Mouse (Mus musculus): ENCODE data around the gene Carf.
"Not testable (repeated sequence)": the region's sequence is repeated elsewhere in the genome, so short reads cannot be mapped to it uniquely, and the experiment has no call there.

Carf gene

DNA sequence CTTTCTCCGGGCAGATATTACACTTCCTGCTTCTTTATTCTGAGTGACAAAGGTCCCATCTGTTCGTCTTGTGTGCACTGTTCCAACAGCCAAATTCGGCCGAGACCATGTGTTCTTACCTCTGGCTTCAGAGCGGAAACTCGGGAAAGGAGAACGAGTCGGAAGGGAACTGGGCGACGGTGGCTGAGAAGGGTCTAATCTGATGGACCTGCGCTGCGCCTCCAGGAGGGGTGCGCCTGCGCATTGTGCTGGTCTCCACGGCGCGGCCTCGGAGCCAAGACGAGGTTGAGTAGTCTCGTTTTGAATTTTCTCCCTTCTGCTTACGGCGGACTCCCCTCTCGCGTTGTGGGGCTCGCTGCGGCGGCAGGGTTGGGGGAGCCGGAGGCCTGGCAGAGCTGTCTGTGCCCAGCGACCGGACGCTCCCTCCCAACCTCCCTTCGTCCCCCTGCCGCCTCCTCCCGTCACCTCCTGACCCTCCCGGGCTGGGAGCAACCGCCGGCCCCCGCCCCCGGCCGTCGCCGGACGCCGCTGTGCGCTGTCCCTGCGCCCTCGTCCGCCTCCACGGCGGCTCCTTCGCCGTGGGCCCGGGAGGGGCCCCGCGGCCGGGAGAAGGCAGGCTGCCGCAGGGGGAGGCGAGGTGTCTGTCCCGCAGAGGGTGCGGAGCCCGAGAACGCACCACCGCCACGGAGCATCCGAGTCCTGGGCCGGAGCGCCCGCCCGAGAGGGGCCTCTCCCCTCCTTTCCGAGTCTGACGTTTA is at the start of gene Carf, which contains the start of gene Wdr12:
Gene Carf (plus strand): TSS at position 224 of the 758 bp plus-strand sequence.
Gene Wdr12 (minus strand): TSS at position 622 of the 758 bp plus-strand sequence.
- peak; percentile 89 for DNase-seq (ENCODE audit: low spot score)

DNA sequence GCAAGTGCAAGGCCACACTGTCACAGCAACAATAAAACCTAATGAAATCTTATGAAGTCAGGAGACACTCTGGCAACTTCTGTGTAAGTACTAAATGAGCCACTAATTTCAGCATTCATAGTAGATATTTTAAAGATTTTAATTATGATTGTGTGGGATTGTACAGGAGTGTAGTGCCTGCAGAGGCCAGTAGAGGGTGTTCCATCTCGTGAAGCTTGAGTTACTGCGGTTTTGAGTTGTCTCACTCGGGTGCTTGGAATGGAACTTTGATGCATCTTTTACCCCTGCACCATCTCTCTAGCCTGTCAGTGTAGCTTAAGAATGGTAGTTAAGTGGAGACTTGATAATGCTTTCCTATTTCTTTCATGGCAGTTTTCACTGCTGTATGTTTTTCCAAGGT is 43.4 kb upstream of the Carf start:
- no peak for DNase-seq (ENCODE audit: low spot score)

DNA sequence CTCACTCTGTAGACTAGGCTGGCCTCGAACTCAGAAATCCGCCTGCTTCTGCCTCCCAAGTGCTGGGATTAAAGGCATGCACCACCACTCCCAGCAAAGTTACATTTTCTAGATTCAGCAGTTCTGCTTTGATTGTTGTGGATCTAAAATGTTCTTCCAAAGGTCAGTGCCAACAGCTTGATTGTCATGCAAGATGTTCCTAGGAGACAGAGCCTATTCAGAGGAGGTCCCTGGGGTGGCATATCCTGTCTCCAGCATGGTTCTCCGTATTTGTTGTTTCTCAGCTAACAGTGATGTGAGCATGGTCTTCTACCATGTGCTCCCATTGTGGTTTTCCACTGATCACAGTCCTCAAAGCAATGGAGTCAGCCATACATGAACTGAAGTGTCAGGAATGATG is 41.7 kb upstream of the Carf start:
- DNase-seq (ENCODE audit: low spot score): no peak

DNA sequence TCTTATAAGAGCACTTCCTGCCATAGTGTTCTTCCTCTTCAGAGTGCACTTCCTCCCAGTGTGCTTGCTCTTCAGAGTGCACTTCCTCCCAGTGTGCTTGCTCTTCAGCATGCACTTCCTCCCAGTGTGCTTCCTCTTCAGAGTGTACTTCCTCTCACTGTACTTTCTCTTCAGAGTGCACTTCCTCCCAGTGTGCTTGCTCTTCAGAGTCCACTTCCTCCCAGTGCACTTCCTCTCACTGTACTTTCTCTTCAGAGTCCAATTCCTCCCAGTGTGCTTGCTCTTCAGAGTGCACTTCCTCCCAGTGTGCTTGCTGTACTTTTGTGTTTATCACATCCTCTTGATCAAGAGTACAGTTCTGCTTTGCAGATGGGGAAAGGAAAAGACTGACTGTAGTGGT is 27.3 kb upstream of the Carf start:
- DNase-seq (ENCODE audit: low spot score): not testable (repeated sequence)

DNA sequence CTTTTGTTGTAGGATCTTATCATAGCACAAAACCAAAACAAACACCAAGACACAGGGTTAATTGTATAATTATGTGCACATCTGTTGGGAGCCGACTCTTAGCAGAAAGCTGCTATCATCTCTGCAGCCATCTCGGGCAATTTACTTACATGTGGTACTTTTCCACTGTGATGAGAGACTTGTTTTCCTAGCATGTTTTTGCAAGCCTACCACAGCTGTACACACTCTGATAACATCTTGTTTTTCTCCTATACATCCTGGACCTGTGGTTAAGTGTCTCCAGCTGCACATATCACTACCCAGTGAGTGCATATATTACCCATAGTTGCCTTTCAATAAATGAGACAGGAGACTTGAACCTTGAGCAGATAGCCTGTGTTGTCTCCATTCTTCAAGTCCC is 23.1 kb upstream of the Carf start:
- no peak for DNase-seq (ENCODE audit: low spot score)

DNA sequence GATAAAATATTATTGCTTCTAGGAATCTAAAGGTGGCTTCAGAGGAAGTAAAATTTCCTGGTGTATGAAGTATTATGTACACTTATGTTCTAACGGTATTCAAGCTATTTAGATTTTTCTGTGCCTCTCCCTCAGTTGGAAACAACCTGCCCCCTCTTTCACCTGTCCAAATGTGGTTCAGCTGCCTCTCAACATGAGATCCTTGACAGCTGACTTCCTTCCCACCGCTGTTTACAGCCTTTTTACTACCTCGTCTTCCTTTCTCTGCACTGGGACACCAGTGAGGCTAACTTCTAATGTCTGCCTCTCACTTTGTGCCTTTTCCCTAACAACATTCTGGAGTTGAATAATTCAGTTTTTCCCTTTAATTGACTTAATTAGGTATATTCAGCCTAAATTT is 22.5 kb upstream of the Carf start:
- DNase-seq (ENCODE audit: low spot score): no peak

DNA sequence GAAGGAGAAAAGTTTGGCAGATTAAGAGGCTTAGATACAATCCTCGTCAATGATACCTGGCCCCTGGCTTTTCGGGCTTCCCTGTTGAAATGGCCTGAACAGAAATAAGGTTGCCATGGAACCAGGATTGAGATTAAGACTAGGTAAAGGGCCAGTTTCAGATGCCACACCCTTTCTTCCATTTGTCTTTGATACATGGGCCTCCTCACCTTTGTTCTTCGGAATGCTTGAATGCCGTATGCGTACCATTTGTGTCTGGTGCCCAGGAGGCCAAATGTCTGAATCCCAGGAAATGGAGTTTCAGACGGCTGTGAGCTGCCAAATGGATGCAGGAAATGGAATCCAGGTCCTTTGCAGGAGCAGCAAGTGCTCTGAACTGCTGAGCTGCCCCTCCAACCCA is 21.6 kb upstream of the Carf start:
- no peak for DNase-seq (ENCODE audit: low spot score)

DNA sequence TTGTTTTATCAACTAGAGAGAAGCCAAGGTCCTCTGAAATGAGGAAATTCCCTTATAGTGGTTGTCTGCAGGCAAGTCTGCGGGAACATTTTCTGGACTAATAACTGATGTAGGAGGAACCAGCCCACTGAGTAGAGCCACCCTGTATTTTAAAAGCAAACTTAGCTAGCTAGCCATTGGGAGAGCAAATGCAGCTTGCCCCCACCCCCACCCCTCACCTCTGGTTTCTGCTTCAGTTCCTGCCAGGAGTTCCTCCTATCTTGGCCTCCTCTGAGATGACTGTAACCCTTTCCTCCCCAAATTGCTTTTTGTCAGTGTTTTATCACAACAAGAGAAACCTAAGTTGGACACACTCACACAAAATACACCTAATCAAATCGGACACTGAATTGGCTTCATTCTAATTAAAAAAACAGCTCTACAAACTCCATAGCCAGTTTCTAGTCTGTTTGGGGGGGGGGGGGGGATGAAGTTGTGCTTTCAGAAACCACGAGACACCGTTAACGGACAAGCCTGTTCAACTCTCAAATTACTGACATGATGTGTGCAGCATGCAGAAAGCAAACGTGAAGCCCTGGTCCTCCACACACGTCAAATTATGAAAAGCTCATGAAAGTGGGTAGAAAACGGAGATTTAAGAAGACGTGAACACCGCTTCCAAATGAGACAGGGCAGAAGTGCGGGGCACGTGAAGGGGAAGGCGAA is 1.3 kb upstream of the Carf start:
- no peak for DNase-seq (ENCODE audit: low spot score)

DNA sequence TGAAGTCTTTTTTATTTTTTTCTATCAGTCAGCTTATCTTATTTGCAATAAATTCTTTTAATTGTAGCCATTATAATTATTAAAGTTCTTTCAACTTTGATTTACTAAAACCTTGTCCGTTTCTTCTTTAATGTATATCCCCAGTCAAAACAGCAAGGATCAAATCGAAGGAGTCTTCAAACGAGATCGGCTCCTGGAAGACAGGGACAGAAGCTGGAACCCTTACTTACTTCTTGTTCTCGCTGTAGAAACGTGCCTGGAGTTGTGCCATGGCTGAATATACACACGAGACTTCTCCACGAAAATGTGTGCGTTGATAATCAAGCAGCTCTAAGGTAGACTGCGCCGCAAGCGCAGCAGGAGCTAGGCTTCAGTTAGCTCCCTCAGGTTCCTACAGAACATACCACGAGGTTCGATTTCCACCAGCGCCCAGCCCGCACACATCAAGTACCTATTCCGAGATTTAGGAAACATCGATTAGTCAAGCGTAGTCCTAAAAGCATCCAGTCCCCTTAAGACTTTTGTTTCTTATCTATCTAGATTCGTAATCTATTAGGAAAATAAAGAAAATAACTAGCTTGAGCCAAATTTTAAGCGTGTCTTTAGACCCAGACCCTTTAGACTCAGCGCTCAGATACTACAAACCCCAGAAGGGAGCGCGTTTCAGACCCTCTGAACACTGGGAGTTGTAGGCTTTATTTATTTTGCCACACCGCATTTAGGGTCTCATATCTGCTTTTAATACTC is 597 bp upstream of the Carf start:
- DNase-seq (ENCODE audit: low spot score): peak; percentile 49

DNA sequence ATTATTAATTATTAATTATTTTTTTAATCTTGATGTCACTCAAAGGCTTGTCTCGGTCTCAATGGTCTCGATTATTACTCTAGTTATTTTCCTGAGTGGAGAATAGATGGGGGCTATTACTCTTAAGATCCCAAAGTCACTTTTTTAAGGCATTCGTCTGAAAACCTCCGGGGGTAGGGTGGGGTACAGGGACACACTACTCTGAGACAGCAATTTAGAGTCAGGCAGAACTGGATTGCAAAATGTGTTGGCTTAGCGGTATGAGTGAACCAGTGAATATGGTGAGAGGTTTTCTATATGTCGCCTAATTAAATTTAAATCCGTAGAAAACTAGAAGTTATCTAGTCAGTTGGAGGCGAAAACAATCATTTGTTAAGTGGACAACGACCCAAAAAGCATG is 792 bp downstream of the Carf start:
- no peak for DNase-seq (ENCODE audit: low spot score)

DNA sequence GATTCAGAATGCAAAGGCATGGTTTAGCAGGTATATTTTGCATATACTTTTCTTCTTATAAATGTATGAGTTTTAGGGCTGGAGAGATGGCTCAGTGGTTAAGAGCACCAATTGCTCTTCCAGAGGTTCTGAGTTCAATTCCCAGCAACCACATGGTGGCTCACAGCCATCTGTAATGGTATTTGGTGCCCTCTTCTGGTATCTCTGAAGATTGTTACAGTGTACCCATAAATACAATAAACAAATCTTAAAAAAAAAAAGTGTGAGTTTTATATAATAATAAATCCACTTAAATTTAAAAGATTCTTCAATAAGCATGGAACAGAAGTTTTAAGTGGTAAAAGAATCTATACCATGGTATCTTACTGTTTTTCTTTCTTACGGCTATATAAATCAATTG is 6.5 kb downstream of the Carf start:
- no peak for DNase-seq (ENCODE audit: low spot score)

DNA sequence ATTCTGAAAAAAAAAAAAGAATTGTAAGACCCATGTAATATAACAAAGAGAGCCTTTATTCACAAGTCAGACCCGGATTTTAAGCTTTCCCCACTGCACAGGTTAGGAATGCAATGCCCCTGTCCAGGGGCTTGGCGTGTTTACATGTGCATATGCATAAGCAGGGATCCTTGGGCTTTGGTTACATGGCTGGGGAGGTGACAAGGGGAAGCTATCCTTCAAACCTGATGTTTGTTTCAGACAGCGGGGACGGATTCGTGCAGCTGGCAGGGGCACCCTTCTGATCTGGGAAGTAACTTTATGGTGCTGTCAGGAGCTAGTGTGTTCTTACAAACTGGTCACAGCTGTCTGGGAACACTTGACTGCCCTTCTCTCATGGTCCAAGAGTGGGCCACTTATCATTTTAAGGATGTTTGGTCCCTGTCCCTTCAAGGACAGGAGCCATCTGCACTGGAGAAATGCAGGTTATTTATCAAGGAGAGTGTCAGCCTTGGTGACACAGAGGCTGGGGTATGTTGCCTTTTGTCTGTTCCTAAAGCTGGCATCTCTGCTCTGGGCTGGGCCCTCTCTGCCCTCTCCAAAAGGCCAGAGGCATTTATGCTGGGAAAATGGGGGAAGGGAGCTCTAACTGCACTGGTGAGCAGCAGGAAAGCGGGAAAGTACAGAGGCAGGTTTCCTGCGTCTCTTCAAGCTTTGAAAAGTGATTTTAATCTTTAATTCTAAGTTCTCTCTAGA is 19.8 kb downstream of the Carf start:
- no peak for DNase-seq (ENCODE audit: low spot score)

DNA sequence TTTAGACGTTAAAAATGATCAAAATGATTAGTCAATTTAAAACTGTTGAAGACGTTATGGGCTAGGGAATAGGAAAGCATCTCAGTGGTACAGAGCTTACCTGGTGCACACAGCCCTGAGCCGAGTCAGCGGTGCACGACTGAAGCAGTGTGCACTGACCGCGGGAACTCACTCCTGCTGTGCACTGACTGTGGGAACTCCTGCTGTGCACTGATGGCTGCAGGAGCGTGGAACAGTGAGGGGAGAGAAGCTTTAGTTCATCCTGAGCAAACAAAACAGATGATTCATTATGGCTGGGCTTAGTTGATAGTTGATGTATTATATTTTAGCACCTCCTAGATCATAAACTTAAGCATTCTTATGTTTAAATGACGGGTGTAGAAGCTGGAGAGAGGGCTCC is 39.3 kb downstream of the Carf start:
- DNase-seq (ENCODE audit: low spot score): no peak

DNA sequence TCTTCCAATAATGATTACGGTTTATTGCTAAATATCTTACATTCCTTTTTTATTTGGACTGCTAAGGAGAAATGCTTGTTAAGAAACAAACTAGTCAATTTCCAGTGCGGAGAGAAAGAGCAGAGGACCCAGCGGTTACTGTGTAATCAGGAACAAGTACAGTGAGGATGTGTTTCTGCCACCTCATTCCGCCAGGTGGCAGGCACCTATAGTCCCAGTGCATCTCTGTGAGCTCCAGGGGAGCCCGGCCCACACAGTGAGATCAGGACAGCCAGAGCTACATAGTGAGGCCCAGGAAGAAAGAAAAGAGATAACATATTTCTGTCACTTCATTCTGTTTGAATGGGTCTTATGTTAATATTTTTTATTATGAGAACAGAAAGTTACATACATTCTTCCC is 54.7 kb downstream of the Carf start:
- no peak for DNase-seq (ENCODE audit: low spot score)

DNA sequence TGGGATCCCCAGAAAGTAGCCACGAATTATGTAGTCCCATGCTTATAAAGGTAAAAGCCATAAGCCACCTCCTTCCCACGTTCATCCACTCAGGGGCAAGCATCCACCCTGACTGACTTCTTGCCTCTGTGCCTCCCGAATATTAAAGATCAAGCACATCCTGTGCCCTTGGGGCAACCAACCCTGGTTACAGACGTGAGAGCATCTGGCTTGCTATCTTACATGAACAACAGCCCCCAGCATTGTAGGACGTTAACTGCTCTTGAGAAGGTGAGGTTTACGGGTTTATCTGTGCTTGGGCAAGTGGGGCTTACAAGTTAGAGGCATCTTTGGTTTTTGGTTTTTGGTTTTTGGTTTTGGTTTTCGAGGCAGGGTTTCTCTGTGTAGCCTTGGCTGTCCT is 58.6 kb downstream of the Carf start:
- DNase-seq (ENCODE audit: low spot score): no peak

DNA sequence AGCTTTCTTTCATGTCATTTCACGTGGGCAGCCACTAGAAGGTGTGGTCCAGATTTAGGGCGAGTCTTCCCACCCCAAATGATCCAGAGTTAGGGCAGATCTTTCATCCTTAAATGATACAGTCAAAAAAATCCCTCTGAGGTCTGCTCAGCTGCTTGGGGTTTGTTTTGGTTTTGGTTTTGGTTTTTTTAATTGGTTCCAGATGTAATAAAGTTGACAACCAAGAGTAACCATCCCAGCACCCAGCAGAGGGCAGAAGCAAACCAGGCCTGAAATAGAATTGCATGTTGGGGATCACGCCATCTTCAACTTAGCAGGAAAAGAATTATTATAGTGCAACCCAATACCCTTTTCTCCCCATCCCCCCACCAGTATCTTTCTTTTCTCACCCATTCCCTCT is 60.4 kb downstream of the Carf start:
- peak; percentile 10 for DNase-seq (ENCODE audit: low spot score)

DNA sequence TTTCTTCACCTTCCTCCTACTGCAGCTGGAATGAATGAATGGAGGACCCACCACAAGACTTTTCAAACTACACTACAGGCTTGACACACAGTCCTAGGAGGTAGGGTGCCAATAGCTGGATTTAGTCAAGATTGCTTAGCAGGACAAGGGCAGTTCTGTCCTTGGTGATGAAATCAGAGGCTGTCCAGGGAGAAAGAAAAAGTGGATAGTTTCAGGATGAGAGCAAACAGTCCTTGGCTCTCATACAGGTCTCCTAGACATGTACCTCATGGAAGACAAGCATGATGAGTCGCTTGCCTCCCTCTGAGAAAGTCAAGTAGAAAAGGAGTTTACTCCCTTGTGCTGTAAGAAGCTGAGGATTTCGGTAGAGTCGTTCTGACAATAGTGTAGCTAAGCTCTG is 65.6 kb downstream of the Carf start:
- DNase-seq (ENCODE audit: low spot score): no peak

DNA sequence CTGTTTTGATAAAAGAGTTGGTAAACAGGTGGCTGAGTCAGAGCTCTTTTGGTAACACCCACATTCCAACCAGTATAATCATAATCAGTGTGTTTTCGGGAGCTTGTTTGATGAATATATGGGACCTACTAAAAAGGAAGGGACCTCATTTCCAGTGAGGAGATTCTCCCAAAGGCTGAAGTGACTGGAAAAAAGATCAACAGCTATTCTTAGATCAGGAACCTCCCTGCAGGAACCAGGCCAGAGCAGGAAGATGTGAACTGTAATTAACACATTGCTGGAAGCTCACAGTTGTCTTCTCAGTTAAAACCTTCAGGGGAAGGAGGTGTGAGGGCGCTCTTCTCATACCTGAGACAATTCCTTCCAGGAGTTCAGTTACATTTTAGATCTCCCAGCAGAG is 71.6 kb downstream of the Carf start:
- DNase-seq (ENCODE audit: low spot score): no peak

DNA sequence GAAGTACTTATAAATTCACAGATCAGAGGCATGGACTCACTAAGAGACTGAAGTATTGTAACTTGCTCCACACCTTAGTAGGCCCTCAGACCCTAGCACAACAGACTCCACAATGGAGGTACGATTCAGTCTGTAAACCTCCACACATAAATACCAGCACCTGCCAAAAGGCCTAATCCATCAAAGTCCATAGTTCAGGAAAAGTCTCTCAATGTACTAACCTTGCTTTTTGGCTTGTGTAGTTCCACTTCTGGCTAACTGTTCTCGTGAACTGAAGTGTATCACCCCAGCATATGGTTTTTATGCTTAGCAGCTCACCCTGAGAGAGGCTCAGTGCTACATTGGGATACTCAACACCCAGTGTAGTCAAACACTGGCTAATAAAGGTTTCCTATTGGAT is 72.2 kb downstream of the Carf start:
- DNase-seq (ENCODE audit: low spot score): no peak

DNA sequence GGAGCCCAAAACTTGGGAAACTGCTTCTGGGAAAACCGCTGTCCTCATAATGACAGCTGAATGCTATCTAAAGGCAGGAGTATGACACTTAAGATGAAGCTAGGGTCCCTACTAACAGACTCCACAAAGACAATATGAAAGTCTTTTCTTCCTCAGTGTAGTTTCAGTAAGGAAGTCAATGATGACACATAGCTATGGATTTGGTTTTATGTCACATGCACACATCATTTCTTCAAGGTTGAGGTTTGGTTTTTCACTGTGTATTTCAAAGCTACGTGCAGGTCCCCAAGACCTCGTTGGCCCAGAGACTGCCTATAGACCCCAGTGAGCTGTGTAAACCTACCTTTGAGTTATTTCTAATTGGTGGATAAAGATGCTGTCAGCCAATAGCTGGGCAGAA is 75.1 kb downstream of the Carf start:
- no peak for DNase-seq (ENCODE audit: low spot score)

DNA sequence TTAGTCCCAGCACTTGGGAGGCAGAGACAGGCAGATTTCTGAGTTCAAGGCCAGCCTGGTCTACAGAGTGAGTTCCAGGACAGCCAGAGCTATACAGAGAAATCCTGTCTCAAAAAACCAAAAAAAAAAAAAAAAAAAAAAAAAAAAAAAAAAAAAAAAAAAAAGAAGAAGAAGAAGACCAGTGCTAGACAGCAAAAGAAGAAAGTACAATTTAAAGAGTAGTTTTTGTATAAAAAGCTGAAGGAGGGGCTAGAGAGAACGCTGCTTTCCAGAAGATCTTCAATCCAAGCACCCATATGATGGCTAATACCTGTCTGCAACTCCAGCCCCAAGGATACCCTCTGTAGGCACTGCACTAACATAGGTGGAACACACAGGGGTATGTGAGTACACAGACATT is 79.8 kb downstream of the Carf start:
- DNase-seq (ENCODE audit: low spot score): not testable (repeated sequence)

DNA sequence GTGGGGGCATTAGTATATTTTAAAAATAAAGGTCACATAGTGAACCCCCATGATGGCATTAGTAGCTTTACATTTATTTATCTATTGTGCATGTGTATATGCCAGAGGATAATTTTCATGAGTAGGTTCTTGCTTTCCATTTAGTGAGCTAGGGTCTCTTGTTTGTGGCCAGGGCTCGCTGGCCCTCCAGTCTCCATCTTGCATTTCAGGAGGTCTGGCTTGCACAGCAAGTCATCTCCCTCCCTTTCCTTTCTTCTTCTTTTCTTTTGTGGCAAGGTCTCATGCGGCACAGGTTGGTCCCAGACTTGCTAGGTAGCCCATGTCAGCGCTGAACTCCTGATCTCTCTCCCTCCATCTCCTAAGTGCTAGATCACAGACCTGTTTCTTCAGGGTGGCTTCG is 81.3 kb downstream of the Carf start:
- no peak for DNase-seq (ENCODE audit: low spot score)
